Mouse (Mus musculus): ENCODE measurements at regions not wholly inside any gene's neighbourhood (a gene's known extent, or its start where the extent isn't known, plus 50 kb on each side); places are given as distances from the start of the nearest gene placed in this dataset.

DNA sequence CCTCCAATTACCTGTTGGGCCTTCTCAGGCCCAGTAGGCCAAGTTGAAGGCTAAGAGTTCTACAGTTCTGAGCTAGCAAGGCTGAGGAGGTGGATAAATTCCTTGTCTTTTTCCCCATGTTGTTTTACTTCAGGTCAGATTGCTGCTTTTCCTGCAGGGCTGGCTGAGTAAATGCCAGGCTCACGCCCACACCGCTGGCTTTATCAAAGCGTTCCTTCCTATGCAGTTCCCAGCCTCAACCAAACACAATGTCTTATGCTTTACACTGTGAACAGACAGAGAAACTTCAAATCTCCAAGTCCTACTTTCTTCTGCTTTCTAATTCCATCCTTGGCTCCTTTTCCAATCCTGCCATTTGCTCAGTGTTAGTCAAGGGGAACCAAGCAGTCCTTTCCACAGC, 241.3 kb downstream of the Stim2 start:
- no peak for TF ChIP-seq HCFC1 (IDR thresholded peaks at IDR 0.05; ENCODE audit: borderline replicate concordance, insufficient read depth, low read length)
- TF ChIP-seq CHD2 (IDR thresholded peaks at IDR 0.05; ENCODE audit: low read depth, low read length): no peak
